Mouse (Mus musculus): ENCODE results near the gene Cd59b.

Cd59b gene

DNA sequence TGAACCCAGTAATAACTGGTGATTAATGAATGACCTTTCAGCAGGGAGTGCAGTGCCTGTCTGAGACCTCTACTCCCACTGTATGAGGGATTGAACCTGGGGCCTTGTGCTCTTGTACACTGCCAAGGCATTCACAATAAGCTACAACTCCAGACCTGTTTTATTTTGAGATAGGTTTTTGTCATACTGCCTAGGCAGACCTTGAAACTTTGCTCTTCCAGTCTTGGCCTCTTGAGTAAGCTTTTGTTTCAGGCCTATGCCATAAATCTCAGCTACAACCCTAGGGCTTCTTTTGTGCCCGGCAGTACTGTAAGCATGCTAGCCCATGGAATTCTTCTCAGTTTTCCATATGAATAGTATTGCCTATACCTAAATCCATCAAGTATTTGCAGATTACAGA is 49.4 kb downstream of the Cd59b start:
- no peak for DNase-seq (ENCODE audit: low read depth)

DNA sequence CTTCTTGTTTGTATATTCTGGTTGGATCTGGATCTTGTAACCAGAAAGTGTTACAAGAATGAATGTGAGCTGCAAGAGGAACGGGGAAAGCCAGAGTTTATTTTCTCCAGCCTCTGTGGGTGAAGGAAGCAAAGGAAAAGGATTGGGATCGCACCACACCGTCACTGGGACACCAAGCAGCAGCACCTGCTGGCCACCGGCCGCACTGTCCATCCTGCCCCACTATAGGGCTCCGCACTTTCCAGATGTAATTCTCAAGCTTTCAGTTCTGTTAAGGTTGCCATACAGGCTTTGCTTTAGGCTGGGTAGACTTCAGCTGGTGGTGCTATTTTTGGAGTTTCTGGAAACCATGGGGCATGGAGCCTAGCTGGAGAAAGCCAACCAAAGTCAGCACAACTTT is 50.7 kb downstream of the Cd59b start:
- DNase-seq (ENCODE audit: low read depth) = no peak

DNA sequence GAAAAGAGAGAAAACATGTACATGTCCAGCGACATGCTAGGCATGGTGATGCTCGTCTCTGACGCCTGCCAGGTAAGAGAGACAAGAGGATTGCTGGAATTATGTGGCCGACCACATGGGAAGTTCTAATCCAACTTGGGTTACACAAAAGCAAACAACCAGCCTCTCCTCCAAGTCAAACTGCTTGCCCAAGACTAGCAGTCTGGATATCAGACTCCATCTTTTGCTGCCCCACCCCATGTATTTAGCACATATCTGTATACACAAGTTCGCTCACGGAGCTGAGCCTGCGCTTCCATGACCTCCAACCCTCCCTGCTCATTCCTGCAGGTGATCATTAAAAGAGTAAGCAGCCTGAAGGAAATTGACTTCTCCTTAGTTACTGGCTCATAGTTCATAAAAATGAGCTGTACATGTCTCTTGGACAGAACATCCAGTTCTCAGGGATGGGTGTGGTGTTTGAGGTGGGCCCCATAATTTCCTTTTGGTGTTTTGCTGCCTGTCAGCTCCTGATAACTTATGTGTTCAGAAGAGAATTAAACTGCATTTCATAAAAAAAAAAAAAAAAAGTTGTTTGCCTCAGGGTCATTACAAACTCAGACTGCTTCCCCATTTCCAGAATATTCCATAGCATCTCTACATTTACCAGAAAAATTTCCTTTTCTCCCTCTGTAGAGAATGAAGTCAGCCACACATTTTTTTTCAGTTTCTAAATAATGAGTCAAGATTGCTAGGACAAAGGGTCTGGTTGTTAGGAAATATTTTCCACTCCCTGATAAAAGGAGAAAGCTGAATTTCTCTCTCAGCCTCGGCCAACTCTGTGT is 52.2 kb downstream of the Cd59b start:
- peak; percentile 89 for DNase-seq (ENCODE audit: low read depth)

DNA sequence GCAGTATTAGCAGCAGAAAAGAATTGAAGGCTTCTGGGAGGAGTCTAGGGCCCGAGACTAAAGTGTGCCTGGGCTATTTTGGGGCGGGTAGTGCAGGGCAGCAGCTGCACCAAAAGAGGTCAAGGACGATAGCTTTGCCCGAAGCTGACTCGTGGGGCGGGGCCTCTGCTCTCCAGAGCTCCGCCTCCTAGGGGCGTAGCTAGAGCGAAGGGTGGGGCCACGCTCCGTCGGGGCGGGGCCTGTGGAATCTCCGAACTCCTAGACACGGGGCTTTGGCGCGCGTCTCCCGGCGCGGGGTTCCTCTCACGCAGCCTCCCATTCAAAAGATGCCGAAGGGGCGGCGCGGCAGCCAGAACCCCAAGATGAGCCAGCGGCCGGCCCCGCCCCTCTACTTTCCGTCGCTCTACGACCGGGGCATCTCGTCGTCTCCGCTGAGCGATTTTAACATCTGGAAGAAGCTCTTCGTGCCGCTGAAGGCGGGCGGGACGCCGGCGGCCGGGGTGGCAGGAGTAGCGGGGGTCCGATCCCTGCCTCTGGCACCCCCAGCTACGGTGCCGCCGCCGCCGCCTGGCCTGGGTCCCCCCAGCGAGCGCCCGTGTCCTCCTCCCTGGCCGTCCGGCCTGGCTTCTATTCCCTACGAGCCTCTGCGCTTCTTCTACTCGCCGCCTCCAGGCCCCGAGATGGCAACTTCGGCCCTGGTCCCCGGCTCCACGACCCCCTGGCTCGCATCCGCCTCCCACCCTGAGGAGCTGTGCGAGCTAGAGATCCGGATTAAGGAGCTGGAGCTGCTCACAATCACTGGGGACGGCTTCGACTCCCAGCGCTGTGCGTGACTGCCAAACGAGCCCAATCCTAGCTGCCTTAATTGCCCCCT is 53.1 kb downstream of the Cd59b start, which contains the start of gene A930018P22Rik:
TSS of gene A930018P22Rik (plus strand) at position 265 of the 874 bp plus-strand sequence.
- peak; percentile 96 for DNase-seq (ENCODE audit: low read depth)

- peak; percentile 63 for DNase-seq (ENCODE audit: low read depth)
These were observed 53.9 kb downstream of the Cd59b start for GRCm38 (mm10) chr2:104123540-104123939.

- DNase-seq (ENCODE audit: low read depth) = peak; percentile 70
These were observed 54.4 kb downstream of the Cd59b start for GRCm38 (mm10) chr2:104124071-104124470.

DNA sequence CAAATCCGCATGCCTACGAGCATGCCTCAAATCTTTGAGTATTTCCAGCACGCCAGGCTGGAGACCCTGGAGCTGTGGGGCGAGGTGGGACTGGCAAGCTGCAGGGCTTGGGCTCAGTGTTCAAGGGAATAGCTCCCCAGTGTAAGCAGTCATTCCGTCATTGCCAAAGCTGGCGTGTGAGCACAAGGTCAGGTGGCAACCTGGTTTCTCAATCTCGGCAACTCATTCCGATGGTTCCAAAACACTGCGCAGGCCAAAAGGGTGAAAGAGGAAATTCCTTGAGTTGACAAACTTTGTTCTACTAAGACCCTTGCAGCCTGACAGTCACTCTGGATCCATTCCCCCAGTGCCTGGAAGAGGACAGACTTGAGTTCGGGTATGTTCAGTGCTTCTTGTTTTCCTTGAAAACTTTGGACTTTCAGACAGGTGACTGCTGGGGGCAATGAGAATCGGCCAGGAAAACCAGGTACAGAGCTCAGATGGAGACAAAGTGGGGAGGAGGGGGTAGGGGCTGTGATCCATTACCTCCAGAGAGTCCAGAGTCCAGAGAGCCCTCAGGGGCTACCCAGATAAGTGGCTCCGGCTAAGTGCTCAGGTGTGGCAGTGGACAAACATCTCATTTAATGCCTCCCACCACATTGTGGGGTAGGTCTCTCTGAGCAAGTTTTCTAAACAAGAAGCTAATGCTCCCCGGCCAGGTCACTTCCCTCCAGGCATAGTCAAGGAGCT is 59.3 kb downstream of the Cd59b start:
- DNase-seq (ENCODE audit: low read depth) = no peak

- peak; percentile 74 for DNase-seq (ENCODE audit: low read depth)
These were observed 60.5 kb downstream of the Cd59b start for GRCm38 (mm10) chr2:104130165-104130564.

DNA sequence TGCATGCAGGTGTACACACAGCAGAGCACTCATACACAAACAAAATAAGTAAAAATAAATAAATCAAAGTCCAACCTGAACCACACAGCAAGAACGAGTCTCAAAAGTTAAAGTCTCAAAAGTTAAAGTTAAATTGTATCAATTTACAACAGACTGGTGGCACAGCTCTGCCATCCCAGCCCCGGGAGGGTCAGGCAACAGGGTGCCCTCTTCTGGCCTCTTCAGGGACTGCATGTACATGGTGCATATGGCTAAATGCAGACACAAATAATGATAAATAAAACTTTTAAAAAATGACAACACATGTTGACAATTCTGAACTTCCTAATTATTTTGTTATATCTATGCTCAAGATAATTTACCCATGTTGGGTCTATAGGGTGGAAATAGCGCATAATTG is 61.3 kb downstream of the Cd59b start:
- no peak for DNase-seq (ENCODE audit: low read depth)

DNA sequence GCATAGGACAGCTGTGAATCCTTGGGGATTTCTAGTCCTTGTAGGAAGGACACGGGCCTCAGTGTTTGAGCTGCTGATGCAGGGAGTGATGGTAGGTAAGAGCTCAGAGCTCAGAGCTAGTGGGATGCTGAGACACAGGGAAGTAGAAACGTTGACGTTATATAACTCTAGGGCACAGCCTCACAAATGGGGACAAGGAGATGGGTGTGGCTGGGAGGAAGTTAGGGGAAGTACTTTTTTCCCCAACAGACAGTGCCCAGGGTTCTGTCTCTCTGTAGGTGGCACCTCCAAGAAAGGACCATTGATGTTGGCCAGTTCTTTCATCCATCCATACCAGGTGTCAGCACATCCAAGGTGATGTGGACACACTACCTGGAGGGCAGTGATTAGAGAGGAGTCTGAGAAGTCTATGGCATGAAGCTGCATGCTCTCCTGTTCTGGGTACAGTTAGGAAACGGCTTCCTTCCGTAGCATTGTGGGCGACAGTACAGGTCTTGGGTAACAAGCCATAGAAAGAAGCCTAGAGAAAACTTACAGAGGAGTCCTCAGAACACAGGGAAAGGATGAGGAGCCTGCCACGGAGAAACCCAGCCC is 62.7 kb downstream of the Cd59b start:
- DNase-seq (ENCODE audit: low read depth) = no peak

DNA sequence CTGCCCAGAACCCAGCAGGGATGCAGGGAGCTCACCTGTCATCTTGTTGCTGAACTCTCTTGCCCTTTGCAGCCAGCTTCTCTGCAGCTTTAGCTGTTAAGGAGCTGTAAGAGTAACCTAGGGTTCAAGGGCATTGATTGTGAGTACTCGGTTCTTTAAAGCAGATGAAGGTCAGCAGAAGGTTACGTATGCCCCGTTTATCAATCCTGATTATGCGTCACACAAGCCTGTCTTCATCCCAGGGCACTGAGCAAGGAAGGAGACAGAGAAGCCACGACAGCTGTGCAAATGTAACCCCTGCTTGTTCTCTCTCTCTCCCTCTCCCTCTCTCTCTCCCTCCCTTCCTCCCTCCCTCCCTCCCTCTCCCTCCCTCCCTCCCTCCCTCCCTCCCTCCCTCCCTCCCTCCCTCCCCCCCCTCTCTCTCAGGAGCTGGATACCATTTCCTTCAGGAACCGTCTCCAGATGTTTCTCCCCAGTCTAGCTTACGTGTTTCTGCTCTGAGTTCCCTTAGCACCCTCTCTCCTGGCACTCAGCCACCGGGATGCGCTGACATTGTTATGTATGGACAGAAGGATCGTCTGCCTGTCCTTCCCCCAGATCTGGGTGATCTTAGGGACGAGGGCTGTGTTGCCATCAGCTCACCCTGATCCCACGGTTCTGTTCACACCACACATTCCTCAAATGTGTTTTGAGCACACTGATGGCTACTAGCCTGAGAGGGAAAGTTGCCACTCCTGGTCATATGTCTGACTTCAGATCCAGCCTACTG is 63.6 kb downstream of the Cd59b start:
- no peak for DNase-seq (ENCODE audit: low read depth)

DNA sequence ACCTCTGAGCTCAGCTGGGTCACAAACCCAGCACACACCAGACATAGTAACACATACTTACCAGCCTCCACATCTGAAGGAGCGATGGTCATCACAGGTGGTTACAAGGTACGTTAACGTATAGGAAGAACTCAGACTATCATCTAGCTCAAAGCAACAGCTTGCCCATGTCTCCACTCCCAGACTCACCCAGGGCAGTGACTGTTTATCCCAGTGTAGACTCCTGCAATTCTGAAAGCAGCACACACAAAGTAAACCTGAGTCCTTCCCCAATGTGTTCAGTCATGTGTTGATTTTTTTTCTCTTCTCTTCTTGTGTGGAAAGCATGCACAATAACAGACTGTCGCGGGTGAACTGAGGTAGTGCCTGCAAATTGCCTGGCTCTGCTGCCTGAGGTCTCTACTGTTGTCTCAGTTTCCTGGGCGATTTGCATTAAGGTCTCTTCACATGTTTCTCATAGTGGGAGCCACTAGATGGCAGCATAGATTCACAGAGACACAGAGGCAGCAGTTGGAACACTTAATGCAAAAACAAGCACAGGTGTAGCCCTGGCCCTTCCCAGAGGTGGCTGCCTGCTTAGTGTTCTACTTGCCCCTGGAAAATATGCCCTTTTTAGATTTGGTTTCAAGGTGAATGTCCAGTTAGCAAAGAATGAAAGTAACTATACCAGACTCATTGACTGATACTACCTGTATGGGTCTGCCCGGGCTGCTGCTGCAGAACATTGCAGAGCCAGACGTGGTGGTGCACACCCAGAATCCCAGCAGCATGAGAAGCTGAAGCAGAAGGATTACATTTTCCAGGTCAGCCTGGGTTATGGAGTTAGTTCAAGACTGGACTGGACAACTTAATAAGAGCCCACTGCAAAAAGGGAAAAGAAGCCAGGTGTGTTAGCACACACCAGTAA is 64.8 kb downstream of the Cd59b start:
- DNase-seq (ENCODE audit: low read depth) = peak; percentile 76

DNA sequence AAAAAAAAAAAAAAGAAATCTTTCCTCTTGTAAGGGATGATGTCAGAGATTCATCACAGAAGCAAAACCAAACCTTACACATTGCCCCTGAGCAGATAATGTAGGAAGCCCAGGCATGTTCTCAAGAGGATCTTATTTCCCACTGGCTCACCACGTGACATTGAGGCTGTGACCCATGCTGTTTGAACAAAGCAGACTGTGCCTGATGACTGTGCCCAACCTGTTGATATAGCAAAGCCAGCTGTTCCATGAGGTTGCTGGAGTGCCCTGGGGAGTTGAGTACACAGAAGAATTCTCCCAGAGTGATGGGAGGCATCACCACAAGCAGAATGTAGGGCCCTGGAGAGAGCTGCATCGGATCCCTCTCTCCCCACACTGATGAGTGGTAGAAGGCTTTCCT is 66.3 kb downstream of the Cd59b start:
- no peak for DNase-seq (ENCODE audit: low read depth)
